Mouse (Mus musculus): ENCODE measurements around the gene Gm4952. TPM values are rescaled to one million over a fixed set of nuclear protein-coding genes. Genes with fewer than 3 reads are reported as not detected.
"Not testable (repeated sequence)": the region's sequence is repeated elsewhere in the genome, so short reads cannot be mapped to it uniquely, and the experiment has no call there.

Gene Gm4952
- polyA plus RNA-seq, 1 experiment from 2014 or later: 0.10 TPM

- Histone ChIP-seq H3K4me2 (no peak within 1 kb of the TSS), H3K9me3 (no peaks in the 10 kb centered on the region), H3K9ac (no peak within 1 kb of the TSS), H3K4me1 (replicated peaks) (no peaks in the 10 kb centered on the region), H3K4me3 (no peak within 1 kb of the TSS), H3K27me3 (no peaks in the 10 kb centered on the region), H3K36me3 (no peaks in the 10 kb centered on the region), H3K27ac (replicated peaks) (no peak within 1 kb of the TSS)
- 83% methylated on average over 4 of the region's 4 CpGs for WGBS
- ATAC-seq (ENCODE audit: low FRiP score, low read depth): no peak
Observed at GRCm38 (mm10) chr19:12633176-12633575, 33.4 kb downstream of the Gm4952 start, which contains the start of gene Glyat. Glyat (plus strand) TSS chr19:12633308.

- Histone ChIP-seq H3K4me2 (no peak overlapping the region), H3K4me3 (no peak overlapping the region), H3K9ac (no peak overlapping the region), H3K4me1 (replicated peaks) (no peaks in the 10 kb centered on the region), H3K36me3 (no peaks in the 10 kb centered on the region), H3K27ac (replicated peaks) (no peak overlapping the region), H3K9me3 (no peaks in the 10 kb centered on the region), H3K27me3 (no peaks in the 10 kb centered on the region)
- ATAC-seq (ENCODE audit: low FRiP score, low read depth): no peak
- WGBS: 91% methylated on average over 3 of the region's 3 CpGs
Observed at GRCm38 (mm10) chr19:12634259-12634658, 34.5 kb downstream of the Gm4952 start.

DNA sequence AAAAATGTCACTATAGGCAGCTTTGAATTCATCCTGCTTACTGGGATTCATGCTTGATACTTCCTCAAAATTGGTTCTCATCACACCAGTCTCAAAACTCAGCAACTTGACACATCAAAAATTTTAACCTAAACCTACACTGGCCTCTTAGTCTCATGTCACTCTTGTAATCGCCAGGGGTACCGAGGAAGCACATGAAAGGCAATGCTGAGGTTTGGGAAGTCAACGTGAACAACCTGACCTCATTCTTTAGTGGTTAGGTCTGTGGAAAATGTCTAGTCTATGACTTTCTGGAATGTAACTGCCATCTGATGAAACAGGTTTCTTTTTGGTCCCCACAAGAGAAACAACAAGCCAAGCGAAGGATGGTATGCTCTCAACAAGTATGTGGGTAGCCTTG is 35.2 kb downstream of the Gm4952 start:
- Histone ChIP-seq H3K9me3 (no peaks in the 10 kb centered on the region), H3K9ac (no peak overlapping the region), H3K4me2 (no peak overlapping the region), H3K4me3 (no peak overlapping the region), H3K27me3 (no peaks in the 10 kb centered on the region), H3K4me1 (replicated peaks) (no peaks in the 10 kb centered on the region), H3K27ac (replicated peaks) (no peak overlapping the region), H3K36me3 (no peaks in the 10 kb centered on the region)
- no peak for ATAC-seq (ENCODE audit: low FRiP score, low read depth)
- WGBS: 91% methylated on average over 4 of the region's 4 CpGs

DNA sequence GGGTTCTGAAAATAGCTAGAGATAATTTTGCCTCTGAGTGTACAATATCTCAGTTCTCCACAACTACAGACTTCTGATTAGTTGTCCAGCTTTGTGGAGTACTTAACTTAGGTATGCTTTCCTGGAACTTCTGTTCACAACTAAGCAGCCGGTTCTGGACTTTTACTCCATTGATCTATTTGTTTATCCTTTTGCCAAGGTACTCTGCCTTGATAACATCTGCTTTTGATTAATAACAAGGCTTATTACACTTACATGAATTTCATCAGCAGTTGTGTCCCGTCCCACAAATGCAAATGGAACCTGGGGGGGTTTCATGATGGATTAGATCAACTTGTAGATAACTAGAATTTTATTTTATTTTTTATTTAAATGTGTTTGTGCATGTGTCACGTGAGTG is 37.1 kb downstream of the Gm4952 start:
- no peak for ATAC-seq (ENCODE audit: low FRiP score, low read depth)
- no peak overlapping the region for H3K27ac ChIP-seq (replicated peaks)
- H3K9ac ChIP-seq: no peak overlapping the region
- H3K4me2 ChIP-seq: no peak overlapping the region
- no peaks in the 10 kb centered on the region for H3K9me3 ChIP-seq
- H3K27me3 ChIP-seq: no peaks in the 10 kb centered on the region
- no peak overlapping the region for H3K4me3 ChIP-seq
- no peaks in the 10 kb centered on the region for H3K36me3 ChIP-seq
- no peaks in the 10 kb centered on the region for H3K4me1 ChIP-seq (replicated peaks)
- WGBS: 83% methylated on average over 3 of the region's 3 CpGs

- ATAC-seq (ENCODE audit: low FRiP score, low read depth): no peak
- no peak overlapping the region for H3K27ac ChIP-seq (replicated peaks)
- no peaks in the 10 kb centered on the region for H3K36me3 ChIP-seq
- H3K9ac ChIP-seq: no peak overlapping the region
- WGBS: 75% methylated on average over 1 of the region's 1 CpGs
- no peaks in the 10 kb centered on the region for H3K4me1 ChIP-seq (replicated peaks)
- no peak overlapping the region for H3K4me2 ChIP-seq
- H3K4me3 ChIP-seq: no peak overlapping the region
- H3K9me3 ChIP-seq: no peaks in the 10 kb centered on the region
- no peaks in the 10 kb centered on the region for H3K27me3 ChIP-seq
Observed at GRCm38 (mm10) chr19:12638049-12638448, 38.3 kb downstream of the Gm4952 start.

DNA sequence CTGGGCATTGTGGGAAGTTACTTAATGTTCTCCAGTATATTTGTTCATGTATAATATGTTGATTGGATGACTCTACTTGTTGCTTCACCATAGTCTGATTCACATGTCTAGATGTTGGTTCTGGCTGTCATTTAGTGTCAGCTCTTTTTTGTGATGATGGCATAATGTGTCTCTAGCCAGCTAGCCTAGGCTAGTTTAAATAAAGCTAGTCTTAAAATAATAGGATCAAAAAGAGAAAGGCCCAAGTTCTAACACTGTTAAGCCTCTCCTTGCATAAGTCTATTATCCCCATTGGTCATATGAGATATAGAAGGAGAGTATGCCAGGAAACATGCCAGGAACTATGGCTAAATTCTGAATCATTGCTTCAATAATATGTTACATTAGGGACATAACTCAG is 49.7 kb downstream of the Gm4952 start:
- H3K4me1 ChIP-seq (replicated peaks): no peaks in the 10 kb centered on the region
- H3K27ac ChIP-seq (replicated peaks): no peak overlapping the region
- H3K27me3 ChIP-seq: no peaks in the 10 kb centered on the region
- no peaks in the 10 kb centered on the region for H3K9me3 ChIP-seq
- no peak for ATAC-seq (ENCODE audit: low FRiP score, low read depth)
- no peak overlapping the region for H3K4me3 ChIP-seq
- H3K36me3 ChIP-seq: no peaks in the 10 kb centered on the region
- no peak overlapping the region for H3K9ac ChIP-seq
- H3K4me2 ChIP-seq: no peak overlapping the region

DNA sequence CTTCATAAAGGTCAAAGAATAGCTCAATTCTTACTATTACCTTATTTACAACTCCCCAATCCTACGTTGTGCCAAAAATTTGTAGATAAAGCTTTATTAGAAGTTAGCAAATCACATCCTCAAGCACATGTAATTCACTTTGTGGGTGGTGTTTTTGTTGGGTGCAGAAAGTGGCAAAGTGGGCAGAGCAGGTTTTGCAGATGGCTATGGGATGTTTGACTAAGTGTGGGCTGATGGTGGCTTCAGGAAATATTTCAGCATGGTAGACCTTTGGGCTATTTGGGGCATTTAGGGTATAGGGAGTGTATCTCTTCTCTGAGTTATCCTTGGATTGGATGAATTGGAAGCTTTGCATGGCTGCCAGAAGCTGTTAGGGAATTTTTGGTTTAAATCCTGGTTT is 66.4 kb downstream of the Gm4952 start:
- Histone ChIP-seq H3K9ac (no peak overlapping the region), H3K36me3 (no peaks in the 10 kb centered on the region), H3K4me2 (no peak overlapping the region), H3K9me3 (peaks cover 5% of the 10 kb centered on the region; the same call in 1 of the 2 replicates), H3K27me3 (no peaks in the 10 kb centered on the region), H3K4me1 (replicated peaks) (no peaks in the 10 kb centered on the region), H3K4me3 (no peak overlapping the region), H3K27ac (replicated peaks) (no peak overlapping the region)
- WGBS: 79% methylated on average over 1 of the region's 1 CpGs
- ATAC-seq (ENCODE audit: low FRiP score, low read depth): no peak

DNA sequence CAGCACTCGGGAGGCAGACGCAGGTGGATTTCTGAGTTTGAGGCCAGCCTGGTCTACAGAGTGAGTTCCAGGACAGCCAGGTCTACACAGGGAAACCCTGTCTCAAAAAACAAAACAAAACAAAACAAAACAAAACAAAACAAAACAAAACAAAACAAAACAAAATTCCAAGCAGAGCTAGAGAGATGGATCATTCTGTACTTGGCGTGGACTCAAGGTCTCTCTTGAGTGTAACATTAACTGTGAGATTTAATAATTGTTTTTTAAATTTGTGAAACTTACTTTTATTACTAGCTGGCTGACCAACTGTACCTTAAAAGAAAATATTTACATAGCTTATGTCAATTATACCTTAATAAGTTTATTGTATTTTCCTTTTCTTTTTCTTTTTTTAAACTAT is 68.8 kb downstream of the Gm4952 start:
- H3K27me3 ChIP-seq; H3K9ac ChIP-seq; ATAC-seq (ENCODE audit: low FRiP score, low read depth); H3K36me3 ChIP-seq; H3K4me1 ChIP-seq (replicated peaks); H3K4me3 ChIP-seq; H3K27ac ChIP-seq (replicated peaks); H3K4me2 ChIP-seq; H3K9me3 ChIP-seq: not testable (repeated sequence)
- WGBS: 97% methylated on average over 3 of the region's 3 CpGs

DNA sequence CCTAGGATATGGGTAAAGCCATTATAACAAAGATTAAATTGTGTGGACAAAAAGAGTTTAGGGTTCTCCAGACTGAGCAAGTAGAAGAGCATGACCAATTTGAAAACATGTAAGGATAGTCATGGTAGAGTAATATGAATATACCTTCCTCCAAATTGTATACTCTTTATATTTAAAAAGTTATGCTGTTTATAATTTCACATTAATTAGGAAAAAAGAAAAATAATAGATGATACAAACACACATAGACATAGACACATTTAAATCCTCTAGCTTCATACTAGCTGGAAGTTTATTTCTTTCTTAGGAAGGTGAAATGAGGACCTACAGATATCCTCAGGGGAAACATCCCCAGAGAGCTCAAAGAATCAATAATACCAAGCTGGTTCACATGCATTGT is 70.4 kb downstream of the Gm4952 start, which contains the start of gene Olfr1442:
Gene Olfr1442, plus strand, starts transcription at position 301 of the 400 bp plus-strand sequence.
- no peak within 1 kb of the TSS for H3K4me3 ChIP-seq
- H3K4me1 ChIP-seq (replicated peaks): no peaks in the 10 kb centered on the region
- H3K4me2 ChIP-seq: no peak within 1 kb of the TSS
- no peaks in the 10 kb centered on the region for H3K9me3 ChIP-seq
- no peaks in the 10 kb centered on the region for H3K27me3 ChIP-seq
- no peak for ATAC-seq (ENCODE audit: low FRiP score, low read depth)
- H3K9ac ChIP-seq: no peak within 1 kb of the TSS
- H3K27ac ChIP-seq (replicated peaks): no peak within 1 kb of the TSS
- H3K36me3 ChIP-seq: no peaks in the 10 kb centered on the region

- H3K4me3 ChIP-seq: no peak overlapping the region
- ATAC-seq (ENCODE audit: low FRiP score, low read depth): no peak
- H3K36me3 ChIP-seq: no peaks in the 10 kb centered on the region
- no peaks in the 10 kb centered on the region for H3K4me1 ChIP-seq (replicated peaks)
- H3K9ac ChIP-seq: no peak overlapping the region
- WGBS: 88% methylated on average over 4 of the region's 4 CpGs
- H3K27me3 ChIP-seq: no peaks in the 10 kb centered on the region
- H3K27ac ChIP-seq (replicated peaks): no peak overlapping the region
- no peaks in the 10 kb centered on the region for H3K9me3 ChIP-seq
- no peak overlapping the region for H3K4me2 ChIP-seq
Observed at GRCm38 (mm10) chr19:12671051-12671450, 71.3 kb downstream of the Gm4952 start.

DNA sequence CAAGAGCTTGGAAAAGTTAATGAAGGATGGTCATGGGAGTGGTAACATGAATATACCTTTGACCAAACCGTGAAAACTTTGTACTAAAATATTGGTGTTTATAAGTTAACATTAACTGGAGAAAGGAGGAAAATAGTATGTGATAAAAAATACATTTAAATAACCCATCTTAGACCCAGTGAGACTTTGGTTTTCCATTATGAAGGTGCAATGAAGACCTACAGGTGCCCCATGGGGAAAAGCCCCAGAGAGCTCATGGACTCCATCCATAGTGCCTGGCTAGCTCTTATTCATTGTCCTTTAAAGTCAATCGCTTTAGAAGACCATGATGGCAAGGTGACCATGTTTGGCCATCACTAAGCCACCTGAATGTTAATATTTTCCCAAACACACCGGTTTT is 78.0 kb downstream of the Gm4952 start, which contains the start of gene Olfr1443:
Gene Olfr1443, plus strand, starts transcription at position 301 of the 400 bp plus-strand sequence.
- H3K9ac ChIP-seq: no peak within 1 kb of the TSS
- no peaks in the 10 kb centered on the region for H3K27me3 ChIP-seq
- H3K4me2 ChIP-seq: no peak within 1 kb of the TSS
- no peaks in the 10 kb centered on the region for H3K9me3 ChIP-seq
- 71% methylated on average over 3 of the region's 3 CpGs for WGBS
- H3K4me1 ChIP-seq (replicated peaks): no peaks in the 10 kb centered on the region
- no peak within 1 kb of the TSS for H3K27ac ChIP-seq (replicated peaks)
- no peak within 1 kb of the TSS for H3K4me3 ChIP-seq
- H3K36me3 ChIP-seq: no peaks in the 10 kb centered on the region
- no peak for ATAC-seq (ENCODE audit: low FRiP score, low read depth)

All from hindbrain, embryonic 15.5 days (tissue).